Mouse (Mus musculus) limb, embryonic 15.5 days (tissue): ENCODE measurements at regions not wholly inside any gene's neighbourhood (a gene's known extent, or its start where the extent isn't known, plus 50 kb on each side); places are given as distances from the start of the nearest gene placed in this dataset.

ENCODE experiments used
- ATAC-seq: fragments of 200-750 bp; cut with Nextera tagmentation; 2 replicates; pipeline ENCODE4 v1.8.0; 2017; ENCODE audit warnings: low read depth, moderate TSS enrichment; ENCODE audit not compliant: insufficient number of reproducible peaks, low FRiP score, low TSS enrichment
- H3K27ac ChIP-seq: fragments of 300-500 bp; sonication (generic); 2 replicates; pipeline ENCODE4 v1.5.1; 2015; ENCODE audit warnings: moderate library complexity, mild to moderate bottlenecking, inconsistent platforms
- H3K27me3 ChIP-seq: fragments of 300-500 bp; sonication (generic); 2 replicates; pipeline ENCODE4 v1.6.1; 2015; ENCODE audit warnings: inconsistent platforms
- H3K36me3 ChIP-seq: fragments of 300-500 bp; sonication (generic); 2 replicates; pipeline ENCODE4 v1.6.1; 2015; ENCODE audit warnings: inconsistent platforms
- H3K4me1 ChIP-seq: fragments of 300-500 bp; sonication (generic); 2 replicates; pipeline ENCODE4 v1.6.1; 2015; ENCODE audit warnings: inconsistent platforms
- H3K4me2 ChIP-seq: fragments of 300-500 bp; sonication (generic); 2 replicates; pipeline ENCODE4 v1.6.1; 2015; ENCODE audit warnings: mild to moderate bottlenecking, inconsistent platforms
- H3K4me3 ChIP-seq: fragments of 300-500 bp; sonication (generic); 2 replicates; pipeline ENCODE4 v1.5.1; 2015; ENCODE audit warnings: mild to moderate bottlenecking, inconsistent platforms
- H3K9ac ChIP-seq: fragments of 300-500 bp; sonication (generic); 2 replicates; pipeline ENCODE4 v1.6.1; 2015; ENCODE audit warnings: inconsistent platforms
- H3K9me3 ChIP-seq: fragments of 300-500 bp; sonication (generic); 2 replicates; pipeline ENCODE4 v1.6.1; 2016; ENCODE audit warnings: inconsistent platforms
- WGBS: fragments of 180-500 bp; shearing (Covaris S2); methylation state at CpG from one replicate; pipeline ENCODE4 v1.1.7; 2015; 5-methylcytosine and 5-hydroxymethylcytosine counted together

DNA sequence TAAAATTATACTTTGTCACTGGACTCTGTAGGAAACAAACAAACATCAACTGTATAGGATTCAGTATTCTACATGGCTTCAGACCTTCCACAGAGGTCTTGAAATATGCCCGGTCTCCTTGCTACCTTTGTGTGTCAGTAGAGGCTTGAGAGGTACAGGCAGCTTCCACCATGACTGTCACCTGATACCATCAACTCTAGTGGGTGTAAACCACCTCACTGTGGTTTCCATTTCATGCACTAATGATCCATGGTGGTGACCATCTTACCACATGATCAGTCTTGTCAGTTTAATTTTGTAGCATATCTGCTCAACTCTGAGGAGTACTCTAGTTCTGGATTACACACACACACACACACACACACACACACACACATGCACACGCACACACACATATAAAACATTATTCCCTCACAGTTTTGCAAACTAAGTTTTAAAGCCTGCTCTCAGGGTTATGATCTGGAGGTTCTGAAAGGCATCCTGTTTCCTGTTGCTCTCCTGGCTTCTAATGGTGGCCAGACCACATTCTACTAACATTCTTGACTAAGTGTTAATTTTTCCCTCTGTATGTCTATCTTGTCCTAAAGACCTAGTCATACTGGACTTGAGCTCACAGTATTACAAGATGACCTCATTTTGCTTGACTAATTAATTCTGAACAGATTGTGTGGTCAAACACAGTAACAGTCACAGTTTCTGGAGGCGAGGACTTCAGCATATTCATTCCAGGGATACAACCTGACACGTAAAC is 106.7 kb upstream of the Rgs1 start:
- Histone ChIP-seq H3K9ac (no peak overlapping the region), H3K4me1 (no peaks in the 10 kb centered on the region), H3K4me3 (no peak overlapping the region), H3K9me3 (no peaks in the 10 kb centered on the region), H3K36me3 (no peaks in the 10 kb centered on the region), H3K27me3 (no peaks in the 10 kb centered on the region), H3K27ac (no peak overlapping the region), H3K4me2 (no peak overlapping the region)
- no peak for ATAC-seq
- WGBS: 84% methylated on average over 4 of the region's 4 CpGs

DNA sequence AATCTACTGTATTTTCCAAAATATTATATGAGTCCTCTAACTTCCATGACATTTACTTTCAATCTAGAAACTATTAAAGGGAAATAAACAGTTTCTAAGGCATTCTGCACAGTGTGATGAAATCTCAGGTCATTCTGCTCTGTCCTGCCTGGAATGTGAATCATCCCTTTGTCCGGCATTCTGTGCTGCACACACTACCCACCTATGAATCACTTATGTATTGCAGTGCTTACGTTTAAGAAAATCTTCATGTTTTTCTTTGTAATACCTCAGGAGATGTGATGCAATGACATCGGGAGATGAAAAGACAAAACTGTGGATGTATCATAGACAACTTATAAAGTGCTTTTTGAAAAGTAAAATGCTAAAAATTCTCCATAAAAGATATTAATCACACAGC is 106.0 kb upstream of the Rgs1 start:
- Histone ChIP-seq H3K9ac (no peak overlapping the region), H3K4me3 (no peak overlapping the region), H3K4me2 (no peak overlapping the region), H3K9me3 (no peaks in the 10 kb centered on the region), H3K27me3 (no peaks in the 10 kb centered on the region), H3K36me3 (no peaks in the 10 kb centered on the region), H3K4me1 (no peaks in the 10 kb centered on the region), H3K27ac (no peak overlapping the region)
- ATAC-seq: no peak
- 85% methylated on average over 3 of the region's 3 CpGs for WGBS

DNA sequence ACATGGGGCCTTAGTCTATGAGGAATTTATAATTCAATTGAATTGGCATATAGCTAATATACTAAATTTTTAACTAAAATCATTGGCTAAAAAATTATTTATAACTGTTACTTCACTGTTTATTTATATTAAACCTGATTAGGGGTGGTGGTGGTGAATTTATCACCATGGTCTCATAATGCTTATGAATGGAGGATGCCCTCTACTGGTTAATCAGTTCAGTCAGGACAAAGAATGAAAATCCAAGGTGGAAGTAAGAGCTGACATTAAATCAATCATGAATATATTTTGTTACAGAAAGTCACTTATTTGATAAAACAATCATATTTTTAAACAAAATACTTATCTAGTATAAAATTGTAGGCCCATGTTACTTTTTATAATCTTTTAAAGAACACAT is 104.3 kb upstream of the Rgs1 start:
- no peak overlapping the region for H3K4me3 ChIP-seq
- ATAC-seq: no peak
- no peak overlapping the region for H3K9ac ChIP-seq
- H3K27ac ChIP-seq: no peak overlapping the region
- no peaks in the 10 kb centered on the region for H3K9me3 ChIP-seq
- no peak overlapping the region for H3K4me2 ChIP-seq
- no peaks in the 10 kb centered on the region for H3K4me1 ChIP-seq
- no peaks in the 10 kb centered on the region for H3K27me3 ChIP-seq
- H3K36me3 ChIP-seq: no peaks in the 10 kb centered on the region

DNA sequence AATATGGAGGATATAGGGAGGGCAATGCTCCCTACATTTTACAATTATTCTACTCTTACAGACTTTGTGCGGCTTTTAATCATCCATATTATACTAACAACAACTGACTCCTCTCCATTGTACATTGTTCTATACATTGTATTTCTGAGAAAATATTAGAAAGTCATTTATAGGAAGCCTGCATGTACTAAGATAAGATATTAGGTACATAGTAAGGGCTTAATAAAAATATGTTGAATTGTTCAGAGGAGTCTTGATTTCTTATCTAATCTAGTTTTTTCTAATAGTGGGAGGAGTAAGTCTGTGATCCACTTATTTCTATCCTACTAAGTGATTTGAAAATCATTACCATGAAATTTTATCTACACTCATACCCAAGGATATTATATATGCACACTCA is 94.8 kb upstream of the Rgs1 start:
- no peaks in the 10 kb centered on the region for H3K27me3 ChIP-seq
- no peak overlapping the region for H3K4me3 ChIP-seq
- WGBS: 98% methylated on average over 1 of the region's 1 CpGs
- no peak overlapping the region for H3K9ac ChIP-seq
- ATAC-seq: no peak
- no peaks in the 10 kb centered on the region for H3K9me3 ChIP-seq
- H3K36me3 ChIP-seq: no peaks in the 10 kb centered on the region
- H3K27ac ChIP-seq: no peak overlapping the region
- H3K4me1 ChIP-seq: no peaks in the 10 kb centered on the region
- H3K4me2 ChIP-seq: no peak overlapping the region

DNA sequence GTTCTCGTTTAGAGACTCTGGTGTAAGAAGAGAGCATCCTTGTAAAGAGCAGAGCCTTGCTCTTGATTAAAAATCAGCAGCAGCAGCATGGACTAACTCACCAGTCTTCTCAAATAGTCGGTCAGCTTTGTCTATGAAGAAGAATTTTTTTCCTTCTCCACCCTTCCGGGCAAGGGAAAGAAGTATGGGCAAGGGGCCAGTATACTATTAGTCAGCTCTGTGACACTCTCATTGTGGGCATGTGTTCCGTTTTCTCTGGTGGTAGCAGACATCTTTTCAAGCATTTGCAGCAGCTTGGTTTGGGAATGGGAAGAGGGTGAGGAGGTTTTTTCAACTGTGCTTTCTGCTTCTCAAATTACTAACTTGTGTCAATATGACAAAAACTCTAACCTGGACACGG is 94.3 kb upstream of the Rgs1 start:
- ATAC-seq: no peak

DNA sequence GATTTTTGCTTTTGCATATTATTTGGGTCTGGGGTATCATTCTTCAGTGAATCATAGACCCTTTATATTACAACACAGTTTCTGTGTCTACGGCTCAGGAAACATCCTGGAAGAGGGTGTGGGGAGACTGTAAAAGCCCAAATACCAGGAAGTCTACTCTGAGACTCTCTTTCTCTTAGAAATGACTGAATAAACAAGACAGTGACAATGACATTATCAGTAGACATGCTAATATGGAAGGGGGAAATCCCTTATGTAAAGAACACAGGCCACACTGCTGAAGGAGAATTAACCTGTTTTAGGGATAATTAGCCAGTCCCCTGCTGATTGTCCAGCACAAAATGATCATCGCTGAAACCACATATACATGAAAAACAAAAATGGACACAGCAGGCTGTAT is 88.5 kb upstream of the Rgs1 start:
- WGBS: 82% methylated on average over 2 of the region's 2 CpGs
- Histone ChIP-seq H3K27me3 (no peaks in the 10 kb centered on the region), H3K4me1 (no peaks in the 10 kb centered on the region), H3K27ac (no peak overlapping the region), H3K4me3 (no peak overlapping the region), H3K4me2 (no peak overlapping the region), H3K9me3 (no peaks in the 10 kb centered on the region), H3K36me3 (no peaks in the 10 kb centered on the region), H3K9ac (no peak overlapping the region)
- ATAC-seq: no peak

More for the DNA sequence above, 94.3 kb upstream of the Rgs1 start:
- H3K36me3 ChIP-seq: no peaks in the 10 kb centered on the region
- WGBS: 65% methylated on average over 5 of the region's 5 CpGs
- H3K27me3 ChIP-seq: no peaks in the 10 kb centered on the region
- H3K9ac ChIP-seq: no peak overlapping the region
- no peak overlapping the region for H3K4me2 ChIP-seq
- no peaks in the 10 kb centered on the region for H3K9me3 ChIP-seq
- no peak overlapping the region for H3K4me3 ChIP-seq
- H3K4me1 ChIP-seq: no peaks in the 10 kb centered on the region
- no peak overlapping the region for H3K27ac ChIP-seq

DNA sequence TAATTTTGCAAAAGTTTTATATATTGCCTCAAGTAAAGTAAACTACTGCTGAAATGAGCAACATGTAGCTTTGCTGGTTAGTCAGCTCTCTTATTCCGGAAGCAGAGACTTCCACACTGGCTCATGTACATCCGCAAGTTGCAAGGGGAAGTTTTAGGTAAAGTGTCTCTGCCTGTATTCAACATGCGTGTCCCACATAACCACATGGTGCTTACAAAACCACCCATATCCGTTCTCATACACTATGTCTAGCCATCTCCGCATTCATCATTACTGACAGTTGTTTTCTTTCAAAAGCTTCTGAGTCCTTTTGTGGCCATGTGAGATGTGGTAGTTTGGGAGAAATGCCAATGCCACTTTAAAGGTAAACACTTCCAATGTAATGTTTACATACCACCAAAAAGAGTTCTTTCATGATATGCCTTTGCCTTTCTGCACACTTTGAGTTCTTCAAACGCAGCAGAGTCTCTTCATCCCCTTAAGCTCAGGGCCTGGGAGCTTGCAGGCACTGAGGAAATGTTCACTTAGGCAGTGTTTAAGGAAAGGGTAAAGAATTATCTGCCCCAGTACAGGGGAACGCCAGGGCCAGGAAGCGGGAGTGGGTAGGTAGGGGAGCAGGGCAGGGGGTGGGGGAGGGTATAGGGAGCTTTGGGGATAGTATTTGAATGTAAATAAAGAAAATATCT is 81.5 kb upstream of the Rgs1 start:
- Histone ChIP-seq H3K36me3 (no peaks in the 10 kb centered on the region), H3K4me1 (no peaks in the 10 kb centered on the region), H3K9ac (no peak overlapping the region), H3K4me3 (no peak overlapping the region), H3K27me3 (no peaks in the 10 kb centered on the region), H3K27ac (no peak overlapping the region), H3K9me3 (no peaks in the 10 kb centered on the region), H3K4me2 (no peak overlapping the region)
- WGBS: 73% methylated on average over 8 of the region's 8 CpGs
- no peak for ATAC-seq

DNA sequence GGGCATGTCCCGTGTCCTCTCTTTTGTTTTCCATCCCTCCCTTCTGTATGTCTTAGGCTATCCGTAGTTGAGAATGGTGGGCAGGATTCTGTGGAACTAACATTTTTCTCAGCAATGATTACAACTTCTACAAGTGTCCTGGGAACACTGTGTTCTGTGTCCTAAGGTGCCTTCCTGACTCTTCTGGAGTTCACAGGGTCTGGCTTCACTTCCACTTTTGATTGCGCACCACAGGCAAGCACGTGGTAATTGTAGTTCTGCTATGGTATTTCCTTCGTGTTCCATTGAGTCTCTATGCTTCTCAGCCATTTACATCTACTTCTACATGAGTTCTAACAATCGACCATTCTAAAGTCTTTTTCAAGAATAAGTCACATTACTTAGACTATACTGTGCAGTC is 70.4 kb upstream of the Rgs1 start:
- 82% methylated on average over 6 of the region's 6 CpGs for WGBS
- Histone ChIP-seq H3K4me3 (no peak overlapping the region), H3K4me1 (no peaks in the 10 kb centered on the region), H3K27me3 (no peaks in the 10 kb centered on the region), H3K27ac (no peak overlapping the region), H3K9me3 (no peaks in the 10 kb centered on the region), H3K4me2 (no peak overlapping the region), H3K36me3 (no peaks in the 10 kb centered on the region), H3K9ac (no peak overlapping the region)
- no peak for ATAC-seq

DNA sequence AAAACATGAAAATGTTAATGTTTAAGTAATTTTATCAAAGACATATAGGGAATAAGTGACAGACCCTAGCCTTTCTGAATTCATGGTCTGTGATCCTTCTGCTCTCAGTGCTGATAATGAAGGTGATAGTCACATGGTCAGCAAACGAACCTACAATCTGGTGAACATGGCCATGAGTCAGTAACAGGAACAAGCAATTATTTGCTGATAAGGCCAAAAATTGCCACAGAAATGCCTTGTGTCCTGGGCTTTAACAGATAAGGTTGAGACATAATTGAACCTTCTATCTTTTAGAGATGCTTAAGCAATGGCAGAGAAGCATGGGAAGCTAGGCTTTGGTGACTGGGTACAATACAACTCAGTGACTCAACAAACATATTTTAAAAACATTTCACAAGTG is 69.2 kb upstream of the Rgs1 start:
- Histone ChIP-seq H3K27ac (no peak overlapping the region), H3K27me3 (no peaks in the 10 kb centered on the region), H3K4me1 (no peaks in the 10 kb centered on the region), H3K36me3 (no peaks in the 10 kb centered on the region), H3K9me3 (no peaks in the 10 kb centered on the region), H3K4me2 (no peak overlapping the region), H3K9ac (no peak overlapping the region), H3K4me3 (no peak overlapping the region)
- ATAC-seq: no peak
- WGBS: 78% methylated on average over 1 of the region's 1 CpGs

DNA sequence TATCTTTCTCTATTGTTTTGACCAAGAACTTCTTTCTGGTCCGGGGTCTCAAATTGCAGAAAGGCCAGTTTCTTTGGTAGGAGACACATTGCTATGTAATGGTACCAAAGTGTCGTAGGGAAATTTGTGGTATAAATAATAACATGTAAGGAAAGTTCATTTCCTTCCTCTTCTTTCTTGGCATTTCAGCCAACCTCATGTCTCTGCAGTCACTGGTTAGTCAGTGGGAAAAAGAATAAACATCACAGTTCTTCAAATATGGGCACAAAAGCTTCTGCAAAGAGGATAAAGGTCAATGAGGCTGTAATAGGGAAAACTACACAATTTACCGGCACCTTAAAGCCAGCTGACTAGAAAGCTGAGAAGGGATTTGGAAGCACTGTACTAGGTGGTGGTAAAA is 68.5 kb upstream of the Rgs1 start:
- H3K4me1 ChIP-seq: no peaks in the 10 kb centered on the region
- H3K4me2 ChIP-seq: no peak overlapping the region
- H3K9ac ChIP-seq: no peak overlapping the region
- H3K36me3 ChIP-seq: no peaks in the 10 kb centered on the region
- no peaks in the 10 kb centered on the region for H3K9me3 ChIP-seq
- H3K27ac ChIP-seq: no peak overlapping the region
- no peaks in the 10 kb centered on the region for H3K27me3 ChIP-seq
- ATAC-seq: no peak
- H3K4me3 ChIP-seq: no peak overlapping the region
- 85% methylated on average over 3 of the region's 3 CpGs for WGBS

DNA sequence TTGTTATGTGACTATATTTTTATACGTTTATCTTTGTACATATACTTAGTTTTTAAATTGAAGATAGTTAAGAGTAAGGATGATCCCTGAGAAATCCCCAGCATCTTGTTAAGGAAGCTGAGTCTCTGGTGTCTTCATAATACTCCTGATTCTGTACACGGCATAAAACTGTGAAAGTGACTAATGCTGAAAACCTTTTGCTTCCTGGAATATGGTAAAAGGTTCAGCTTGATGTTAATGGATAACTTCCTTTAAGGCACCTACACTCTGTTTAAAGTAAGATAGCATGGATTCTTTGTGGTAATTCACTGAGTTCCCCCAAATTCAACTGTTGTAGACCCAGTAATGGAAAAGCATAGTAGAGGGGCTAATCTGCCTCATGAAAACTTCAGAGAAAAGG is 67.2 kb upstream of the Rgs1 start:
- no peak overlapping the region for H3K4me2 ChIP-seq
- H3K36me3 ChIP-seq: no peaks in the 10 kb centered on the region
- H3K27me3 ChIP-seq: no peaks in the 10 kb centered on the region
- H3K4me3 ChIP-seq: no peak overlapping the region
- no peaks in the 10 kb centered on the region for H3K4me1 ChIP-seq
- H3K27ac ChIP-seq: no peak overlapping the region
- no peak overlapping the region for H3K9ac ChIP-seq
- 80% methylated on average over 2 of the region's 2 CpGs for WGBS
- H3K9me3 ChIP-seq: no peaks in the 10 kb centered on the region
- no peak for ATAC-seq

DNA sequence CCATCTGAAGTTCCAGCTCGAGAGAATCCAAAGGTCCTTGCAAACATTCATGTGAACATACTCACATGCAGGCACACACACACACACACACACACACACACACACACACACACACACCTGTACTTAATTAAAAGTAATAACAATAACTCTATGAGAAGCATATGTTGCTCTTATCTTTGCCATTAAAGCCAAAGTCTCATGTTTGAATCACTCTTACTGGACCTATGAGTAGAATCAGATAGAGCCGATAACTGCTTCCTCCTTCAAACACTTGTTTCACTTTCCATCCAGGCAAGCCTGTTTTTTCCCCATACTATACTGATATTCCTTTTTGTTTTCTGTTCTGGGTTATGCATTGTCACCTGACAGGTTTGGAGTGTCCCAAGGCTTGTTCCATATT is 65.3 kb upstream of the Rgs1 start:
- H3K9me3 ChIP-seq: no peaks in the 10 kb centered on the region
- ATAC-seq: no peak
- no peaks in the 10 kb centered on the region for H3K36me3 ChIP-seq
- H3K4me1 ChIP-seq: no peaks in the 10 kb centered on the region
- H3K9ac ChIP-seq: no peak overlapping the region
- no peaks in the 10 kb centered on the region for H3K27me3 ChIP-seq
- 81% methylated on average over 2 of the region's 2 CpGs for WGBS
- H3K4me2 ChIP-seq: no peak overlapping the region
- no peak overlapping the region for H3K4me3 ChIP-seq
- H3K27ac ChIP-seq: no peak overlapping the region

DNA sequence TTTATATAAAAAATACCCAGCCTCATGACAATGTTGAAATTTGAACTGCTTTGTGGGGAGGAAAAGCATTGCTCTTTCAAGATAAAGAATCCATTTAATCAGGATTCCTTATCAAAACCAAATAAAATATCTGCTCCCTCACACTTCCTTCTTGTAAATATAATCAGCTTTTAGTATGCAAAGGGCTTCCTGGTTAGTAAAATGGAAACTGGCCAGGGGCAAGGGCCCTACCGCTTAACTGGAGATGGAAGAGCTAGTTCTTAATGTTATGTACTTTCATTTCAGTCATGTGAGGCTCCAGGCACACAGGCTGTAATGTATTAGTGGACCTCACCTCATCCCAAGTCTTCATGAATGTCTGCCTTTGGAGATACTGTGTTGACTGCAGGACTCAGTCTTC is 64.3 kb upstream of the Rgs1 start:
- Histone ChIP-seq H3K4me1 (no peaks in the 10 kb centered on the region), H3K9ac (no peak overlapping the region), H3K4me2 (no peak overlapping the region), H3K4me3 (no peak overlapping the region), H3K9me3 (no peaks in the 10 kb centered on the region), H3K27ac (no peak overlapping the region), H3K27me3 (no peaks in the 10 kb centered on the region), H3K36me3 (no peaks in the 10 kb centered on the region)
- WGBS: 85% methylated on average over 1 of the region's 1 CpGs
- no peak for ATAC-seq
